Mouse (Mus musculus): ENCODE measurements around the gene Dhx38. TPM values are rescaled to one million over a fixed set of nuclear protein-coding genes. Genes with fewer than 3 reads are reported as not detected.

Gene Dhx38
- polyA plus RNA-seq, 1 experiment from 2014 or later, result 32.4 TPM

GRCm38 (mm10) chr8:109542165-109542564 lies 23.5 kb downstream of the Dhx38 start:
- 65% methylated on average over 5 of the region's 5 CpGs for WGBS

GRCm38 (mm10) chr8:109536703-109537102 lies 29.0 kb downstream of the Dhx38 start:
- H3K27me3 ChIP-seq, result 0 out of 2 replicates have a peak, but pooled peaks cover under 1% of the 10 kb centered on the region
- no peaks in the 10 kb centered on the region for H3K36me3 ChIP-seq
- H3K9ac ChIP-seq (replicated peaks), result no peak overlapping the region
- H3K4me2 ChIP-seq (replicated peaks), result no peak overlapping the region
- peak; percentile 72 for ATAC-seq (ENCODE audit: low FRiP score, low read depth)
- H3K4me3 ChIP-seq, result no peak overlapping the region
- H3K27ac ChIP-seq (replicated peaks), result no peak overlapping the region
- H3K4me1 ChIP-seq, result 0 out of 2 replicates have a peak, but pooled peaks cover 4% of the 10 kb centered on the region
- WGBS, result 3% methylated on average over 5 of the region's 5 CpGs
- H3K9me3 ChIP-seq, result no peaks in the 10 kb centered on the region

More at GRCm38 (mm10) chr8:109542165-109542564, 23.5 kb downstream of the Dhx38 start:
- no peak overlapping the region for H3K27ac ChIP-seq (replicated peaks)
- H3K9ac ChIP-seq (replicated peaks), result no peak overlapping the region
- H3K9me3 ChIP-seq, result no peaks in the 10 kb centered on the region
- no peak overlapping the region for H3K4me3 ChIP-seq
- H3K36me3 ChIP-seq, result peaks cover 17% of the 10 kb centered on the region
- H3K27me3 ChIP-seq, result no peaks in the 10 kb centered on the region
- ATAC-seq (ENCODE audit: low FRiP score, low read depth), result no peak
- H3K4me1 ChIP-seq, result no peaks in the 10 kb centered on the region
- no peak overlapping the region for H3K4me2 ChIP-seq (replicated peaks)

- H3K27me3 ChIP-seq, result 0 out of 2 replicates have a peak, but pooled peaks cover 2% of the 10 kb centered on the region
- H3K9me3 ChIP-seq, result no peaks in the 10 kb centered on the region
- 0 out of 2 replicates have a peak, but pooled peaks cover 4% of the 10 kb centered on the region for H3K4me1 ChIP-seq
- no peak overlapping the region for H3K27ac ChIP-seq (replicated peaks)
- ATAC-seq (ENCODE audit: low FRiP score, low read depth), result no peak
- no peak overlapping the region for H3K4me3 ChIP-seq
- no peaks in the 10 kb centered on the region for H3K36me3 ChIP-seq
- H3K9ac ChIP-seq (replicated peaks), result no peak overlapping the region
- 89% methylated on average over 19 of the region's 19 CpGs for WGBS
- no peak overlapping the region for H3K4me2 ChIP-seq (replicated peaks)
These were observed 30.3 kb downstream of the Dhx38 start for GRCm38 (mm10) chr8:109535140-109535990.

- WGBS, result 68% methylated on average over 2 of the region's 2 CpGs
- H3K9ac ChIP-seq (replicated peaks), result no peak overlapping the region
- no peak overlapping the region for H3K27ac ChIP-seq (replicated peaks)
- no peak overlapping the region for H3K4me2 ChIP-seq (replicated peaks)
- no peaks in the 10 kb centered on the region for H3K4me1 ChIP-seq
- H3K9me3 ChIP-seq, result no peaks in the 10 kb centered on the region
- H3K4me3 ChIP-seq, result no peak overlapping the region
- ATAC-seq (ENCODE audit: low FRiP score, low read depth), result no peak
- no peaks in the 10 kb centered on the region for H3K36me3 ChIP-seq
- H3K27me3 ChIP-seq, result no peaks in the 10 kb centered on the region
These were observed 41.7 kb downstream of the Dhx38 start for GRCm38 (mm10) chr8:109524008-109524407.

GRCm38 (mm10) chr8:109505560-109505959 lies 60.1 kb downstream of the Dhx38 start:
- no peak for ATAC-seq (ENCODE audit: low FRiP score, low read depth)
- Histone ChIP-seq H3K4me2 (replicated peaks) (no peak overlapping the region), H3K4me1 (no peaks in the 10 kb centered on the region), H3K27ac (replicated peaks) (no peak overlapping the region), H3K9me3 (no peaks in the 10 kb centered on the region), H3K36me3 (no peaks in the 10 kb centered on the region), H3K4me3 (no peak overlapping the region), H3K9ac (replicated peaks) (no peak overlapping the region), H3K27me3 (no peaks in the 10 kb centered on the region)
- WGBS, result 92% methylated on average over 5 of the region's 5 CpGs

GRCm38 (mm10) chr8:109503566-109503965 lies 62.1 kb downstream of the Dhx38 start:
- Histone ChIP-seq H3K27me3 (no peaks in the 10 kb centered on the region), H3K9me3 (no peaks in the 10 kb centered on the region), H3K27ac (replicated peaks) (no peak overlapping the region), H3K4me3 (no peak overlapping the region), H3K4me1 (no peaks in the 10 kb centered on the region), H3K4me2 (replicated peaks) (no peak overlapping the region), H3K9ac (replicated peaks) (no peak overlapping the region), H3K36me3 (no peaks in the 10 kb centered on the region)
- ATAC-seq (ENCODE audit: low FRiP score, low read depth), result no peak
- 69% methylated on average over 1 of the region's 1 CpGs for WGBS

- Histone ChIP-seq H3K36me3 (no peaks in the 10 kb centered on the region), H3K9me3 (no peaks in the 10 kb centered on the region), H3K4me3 (no peak overlapping the region), H3K27ac (replicated peaks) (no peak overlapping the region), H3K4me1 (no peaks in the 10 kb centered on the region), H3K9ac (replicated peaks) (no peak overlapping the region), H3K27me3 (no peaks in the 10 kb centered on the region), H3K4me2 (replicated peaks) (no peak overlapping the region)
- ATAC-seq (ENCODE audit: low FRiP score, low read depth), result no peak
- 88% methylated on average over 16 of the region's 16 CpGs for WGBS
These were observed 66.5 kb downstream of the Dhx38 start for GRCm38 (mm10) chr8:109499009-109499717.

Other genes with a start within 250 kb of the Dhx38 start
- gene Pmfbp1, start 71.8 kb downstream of the Dhx38 start, polyA plus RNA-seq (2016; fragmentation: Nextera tagmentation; extraction: Ambion mirVana), result 1.7 and 1.8 TPM in 2 replicates
- gene Txnl4b, start within 50 bp of the Dhx38 start, polyA plus RNA-seq (2016; fragmentation: Nextera tagmentation; extraction: Ambion mirVana), result 26.9 and 27.1 TPM in 2 replicates
- 0.29 and 0.33 TPM in 2 replicates for gene Hp, start 13.3 kb upstream of the Dhx38 start, polyA plus RNA-seq (2016; fragmentation: Nextera tagmentation; extraction: Ambion mirVana)
- gene Dhodh, start 42.8 kb upstream of the Dhx38 start, polyA plus RNA-seq (2016; fragmentation: Nextera tagmentation; extraction: Ambion mirVana), result 38.6 and 41.6 TPM in 2 replicates
- 0.11 and 0.45 TPM in 2 replicates for gene Pkd1l3, start 48.7 kb upstream of the Dhx38 start, polyA plus RNA-seq (2016; fragmentation: Nextera tagmentation; extraction: Ambion mirVana)
- 172 and 181 TPM in 2 replicates for gene Ist1, start 127.4 kb upstream of the Dhx38 start, polyA plus RNA-seq (2016; fragmentation: Nextera tagmentation; extraction: Ambion mirVana)
- gene Zfp821, start 139.7 kb upstream of the Dhx38 start, polyA plus RNA-seq (2016; fragmentation: Nextera tagmentation; extraction: Ambion mirVana), result 74.6 and 80.7 TPM in 2 replicates
- gene Atxn1l, start 171.9 kb upstream of the Dhx38 start, polyA plus RNA-seq (2016; fragmentation: Nextera tagmentation; extraction: Ambion mirVana), result 7.3 and 8.3 TPM in 2 replicates
- gene Ap1g1, start 212.7 kb upstream of the Dhx38 start, polyA plus RNA-seq (2016; fragmentation: Nextera tagmentation; extraction: Ambion mirVana), result 67.1 and 72.4 TPM in 2 replicates

Data from midbrain, embryonic 12.5 days (tissue).